Mouse (Mus musculus) testis, postnatal 14 days (tissue): ENCODE measurements around the gene Fcf1.
A peak's percentile ranks its signal among the peaks of the same experiment; 100 is the strongest.

Experiments
- DNase-seq: peaks from one replicate; pipeline ENCODE4 v3.0.0; 2021; ENCODE audit warnings: low spot score

Gene Fcf1

DNA sequence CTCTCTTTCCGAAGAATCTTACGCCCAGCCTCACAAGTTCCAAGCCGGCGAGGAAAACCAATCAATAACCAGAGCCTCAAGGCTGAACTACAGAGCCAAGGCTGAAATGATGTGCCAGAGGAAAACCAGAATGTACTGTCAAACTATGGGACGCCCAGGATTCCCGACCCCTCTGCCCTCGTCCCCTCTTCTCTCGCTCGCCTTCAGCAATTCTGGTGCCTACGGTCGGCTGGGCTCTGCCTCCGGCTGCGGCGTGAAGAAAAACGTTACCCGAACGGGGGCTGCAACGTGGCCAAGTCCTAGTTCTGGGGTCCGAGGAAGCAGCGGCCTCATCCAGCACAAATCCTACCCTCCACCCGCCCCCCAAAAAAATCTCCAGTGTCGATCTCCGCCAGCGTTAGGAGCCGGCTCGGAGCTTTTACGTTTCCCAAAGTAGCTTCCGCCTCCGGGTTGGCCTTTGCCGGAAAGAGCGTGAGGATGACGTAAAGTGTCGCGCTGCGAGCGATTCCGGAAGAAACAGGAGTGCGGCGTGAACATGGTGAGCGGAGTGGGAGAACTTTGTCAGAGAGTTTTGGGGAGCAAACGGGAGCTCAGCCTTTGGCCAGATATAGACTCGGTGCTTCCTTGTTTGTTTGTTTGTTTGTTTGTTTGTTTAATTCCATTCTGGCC is at the start of gene Fcf1, which contains the start of gene Arel1:
Gene Fcf1, plus strand, starts transcription at position 470 of the 669 bp plus-strand sequence.
Gene Arel1, minus strand, starts transcription at position 473 of the 669 bp plus-strand sequence.
- DNase-seq = peak; percentile 91

GRCm38 (mm10) chr12:84921881-84922419 is 48.7 kb upstream of the Fcf1 start:
- no peak for DNase-seq

GRCm38 (mm10) chr12:84924324-84924723 is 46.4 kb upstream of the Fcf1 start:
- DNase-seq = no peak

DNA sequence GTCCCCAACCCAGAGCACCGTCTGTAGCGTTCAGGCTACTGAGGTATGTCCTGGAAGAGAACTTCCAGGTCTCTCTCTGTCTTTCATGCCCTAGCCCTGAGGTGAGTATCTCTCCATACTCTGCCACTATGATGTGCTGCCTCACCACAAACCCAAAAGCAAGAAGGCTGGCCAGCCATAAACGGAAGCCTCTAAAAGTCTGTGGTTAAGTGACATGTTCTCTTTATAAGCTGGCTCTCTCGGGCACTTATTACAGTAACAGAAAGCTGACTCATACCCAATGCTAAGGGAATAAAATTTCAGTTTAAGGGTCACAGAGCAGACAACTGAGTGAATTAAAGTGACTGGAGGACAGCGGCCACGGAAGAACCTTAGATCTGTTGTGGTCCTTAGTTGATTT is 44.2 kb upstream of the Fcf1 start:
- DNase-seq = no peak

DNA sequence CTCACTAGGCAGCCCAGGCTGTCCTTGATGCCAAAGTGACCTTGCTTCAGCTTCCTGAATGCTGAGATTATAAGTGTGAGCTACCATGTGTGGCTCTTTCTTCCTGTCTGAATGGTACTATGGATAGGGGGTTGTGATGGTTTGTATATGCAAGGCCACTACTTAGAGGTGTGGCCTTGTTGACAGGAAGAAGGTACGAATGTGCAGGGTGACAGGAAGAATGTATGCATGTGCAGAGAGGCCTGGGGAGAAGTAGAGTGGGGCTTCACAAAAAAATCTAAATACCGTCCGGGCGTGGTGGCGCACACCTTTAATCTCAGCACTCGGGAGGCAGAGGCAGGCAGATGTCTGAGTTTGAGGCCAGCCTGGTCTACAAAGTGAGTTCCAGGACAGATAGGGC is 38.5 kb upstream of the Fcf1 start:
- DNase-seq = no peak

DNA sequence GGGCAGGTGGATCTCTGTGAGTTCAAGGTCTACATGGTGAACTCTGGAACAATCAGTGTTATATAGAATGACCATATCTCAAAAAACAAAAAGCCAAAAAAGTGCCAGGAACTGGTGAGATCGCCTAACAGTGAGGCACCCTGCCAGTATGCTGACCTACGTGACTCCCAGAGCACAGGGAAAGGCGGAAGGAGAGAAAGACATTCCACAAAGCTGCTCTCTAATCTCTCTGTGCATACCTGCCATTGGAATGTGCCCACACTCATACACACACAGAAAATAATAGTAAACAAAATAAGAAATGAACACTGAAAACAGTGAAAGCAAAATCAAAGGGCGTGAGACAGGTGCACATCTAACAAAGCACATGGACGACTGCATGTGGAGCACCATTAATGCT is 35.4 kb upstream of the Fcf1 start:
- no peak for DNase-seq

- no peak for DNase-seq
Measured at GRCm38 (mm10) chr12:84939117-84939516, 31.6 kb upstream of the Fcf1 start.

DNA sequence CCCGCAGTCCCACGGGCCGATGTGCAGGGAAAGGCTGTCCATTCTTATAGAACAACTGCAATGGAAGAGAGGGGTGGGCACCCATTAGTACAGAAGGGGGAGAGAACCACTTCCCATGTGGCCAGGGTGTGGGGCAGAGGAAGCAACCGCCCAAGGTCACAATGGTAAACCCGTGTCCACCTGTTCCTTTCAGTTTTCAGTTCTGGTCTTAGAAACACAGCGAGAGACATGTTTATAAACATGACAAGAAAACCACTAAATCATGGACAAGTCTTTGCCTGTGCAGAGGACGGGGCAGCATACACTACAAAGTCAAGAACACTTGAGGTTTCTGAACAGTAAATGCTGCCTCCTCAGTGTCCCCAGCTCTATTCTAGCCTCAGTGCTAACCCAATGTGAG is 30.4 kb upstream of the Fcf1 start:
- DNase-seq = no peak

GRCm38 (mm10) chr12:84941717-84942116 is 29.0 kb upstream of the Fcf1 start:
- no peak for DNase-seq

GRCm38 (mm10) chr12:84943006-84943952 is 27.4 kb upstream of the Fcf1 start:
- DNase-seq = no peak

DNA sequence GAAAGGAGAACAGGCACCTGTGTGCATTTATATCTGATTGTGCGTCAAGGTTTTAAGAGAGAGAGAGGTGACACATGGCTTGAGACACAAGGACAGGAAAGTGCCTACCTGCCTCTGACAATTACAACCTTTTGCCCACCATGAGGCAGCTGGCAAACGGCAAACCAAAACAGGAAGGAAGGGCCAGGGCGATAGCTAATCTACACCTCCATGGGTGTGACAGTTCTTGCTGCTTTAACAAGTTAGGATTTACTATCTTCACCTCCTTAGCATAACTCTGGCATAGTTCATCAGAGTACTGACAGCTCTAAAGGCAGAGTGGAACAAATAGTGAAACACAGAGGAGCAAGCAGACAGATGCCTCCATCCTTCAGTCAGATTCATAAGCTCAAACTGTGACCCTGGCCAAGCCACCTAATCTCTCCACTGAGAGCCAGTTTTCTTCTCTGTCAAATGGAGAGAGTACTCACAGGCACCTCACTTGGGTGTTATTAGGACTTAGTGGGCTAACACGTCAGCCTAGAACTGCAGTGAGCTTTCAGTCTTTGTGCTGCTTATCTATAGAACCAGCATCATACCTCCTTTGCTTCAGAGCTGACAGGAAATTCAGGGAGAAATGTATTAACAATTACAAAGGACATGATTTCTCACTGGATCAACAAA is 26.4 kb upstream of the Fcf1 start:
- no peak for DNase-seq

DNA sequence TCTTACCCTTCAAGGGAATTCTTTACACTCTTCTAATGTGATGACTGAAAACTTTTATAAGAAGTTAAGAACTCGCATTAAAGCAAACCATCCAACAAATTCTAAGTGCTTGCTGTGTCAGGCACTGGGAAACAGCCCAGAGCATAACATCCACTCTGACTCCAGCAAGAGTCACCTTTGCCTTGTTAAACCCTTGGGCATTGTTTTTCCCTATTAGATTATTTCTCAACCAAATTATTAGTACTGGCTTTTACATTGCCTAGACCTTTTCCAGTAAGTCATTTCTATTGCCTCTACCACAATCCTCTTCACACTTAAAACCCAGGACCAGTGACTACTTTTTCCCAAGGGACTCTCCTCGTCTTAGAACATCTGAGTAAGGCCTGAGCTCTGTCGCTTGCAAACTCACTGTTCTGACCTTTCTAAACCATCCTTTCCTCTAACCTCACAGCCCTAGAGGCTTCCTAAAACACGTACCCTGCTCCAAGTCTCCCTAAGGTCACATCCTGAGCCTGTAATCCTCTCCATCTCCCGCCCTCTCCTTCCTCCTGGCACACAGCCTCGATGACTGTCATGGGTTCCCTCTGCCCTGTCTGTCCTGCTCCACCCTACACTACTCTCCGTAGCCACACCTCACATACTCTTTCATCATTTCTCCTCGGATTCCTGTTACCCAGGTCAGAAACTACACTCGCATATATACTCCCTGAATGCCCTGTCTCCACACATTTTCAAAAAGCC is 25.7 kb upstream of the Fcf1 start:
- DNase-seq = no peak

- DNase-seq = no peak
Measured at GRCm38 (mm10) chr12:84947894-84948583, 22.7 kb upstream of the Fcf1 start.

GRCm38 (mm10) chr12:84948584-84949285 is 22.0 kb upstream of the Fcf1 start:
- DNase-seq = no peak

DNA sequence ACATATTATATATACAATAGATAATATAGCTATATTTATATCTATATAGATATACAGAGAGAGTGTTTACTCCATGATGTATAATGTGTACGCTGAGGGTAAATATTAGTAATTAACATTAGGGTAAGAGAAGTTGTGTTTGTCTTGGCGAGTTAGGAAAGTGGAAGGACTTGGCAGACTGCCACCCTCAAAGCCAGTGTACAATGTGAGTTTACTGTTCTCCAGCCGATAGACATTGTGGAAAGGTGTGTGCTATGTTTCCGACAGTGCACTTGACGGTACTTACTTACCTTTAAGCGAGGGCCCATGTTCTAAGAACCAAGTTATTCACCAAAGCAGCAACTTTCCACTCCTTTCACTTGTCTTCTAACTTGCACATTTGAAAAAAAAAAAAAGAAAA is 19.9 kb upstream of the Fcf1 start:
- DNase-seq = no peak

- no peak for DNase-seq
Measured at GRCm38 (mm10) chr12:84951531-84951930, 19.2 kb upstream of the Fcf1 start.

- no peak for DNase-seq
Measured at GRCm38 (mm10) chr12:84952351-84952750, 18.3 kb upstream of the Fcf1 start.

DNA sequence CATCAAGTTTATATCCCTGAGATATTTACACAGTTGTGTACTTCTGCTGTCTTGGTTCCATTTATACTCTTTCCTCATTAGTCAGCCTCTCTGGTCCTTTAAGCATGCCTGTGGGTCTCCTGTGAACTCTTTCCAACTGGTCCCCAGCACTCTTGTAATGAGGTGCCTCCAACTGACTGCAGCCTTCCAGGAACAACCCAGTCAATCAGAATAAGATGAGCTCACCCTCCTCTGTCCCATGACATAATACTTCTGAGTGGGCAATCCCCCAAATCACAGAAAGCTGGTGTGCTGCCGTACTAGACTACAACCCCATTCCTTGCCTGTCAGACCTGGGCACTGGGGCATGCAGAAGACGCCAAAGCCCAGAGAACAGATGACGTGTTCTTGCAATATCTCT is 14.4 kb upstream of the Fcf1 start:
- DNase-seq = no peak

DNA sequence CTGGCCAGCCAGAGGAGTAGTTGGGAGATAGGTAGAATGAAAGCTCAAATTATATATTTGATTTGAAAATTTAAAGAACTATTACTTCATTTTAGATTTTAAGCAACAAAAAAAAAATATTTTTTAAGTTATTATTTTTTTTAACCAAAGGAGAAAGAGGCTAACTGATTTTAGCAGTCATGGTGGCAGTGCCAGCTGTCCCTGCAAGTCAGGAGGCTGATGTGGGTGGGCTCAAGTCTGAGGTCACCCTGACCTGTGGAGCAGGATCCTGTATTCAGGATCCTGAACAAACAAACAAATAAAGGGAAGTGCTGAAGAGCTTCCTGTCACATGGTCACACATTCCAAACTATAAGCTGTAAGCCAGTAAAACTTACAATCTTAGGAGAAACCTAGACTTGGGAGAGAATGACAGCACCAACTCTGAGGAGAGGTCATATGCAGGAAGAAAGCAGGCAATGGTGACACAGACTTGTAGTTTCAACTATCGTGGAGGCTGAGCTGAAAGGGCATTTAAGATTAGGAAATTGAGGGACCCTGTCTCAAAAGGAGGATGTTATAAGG is 11.8 kb upstream of the Fcf1 start:
- no peak for DNase-seq

- DNase-seq = no peak
Measured at GRCm38 (mm10) chr12:84962606-84963005, 8.1 kb upstream of the Fcf1 start.
